8 mouse cellular contexts compared by ENCODE assay signal in genomic region chr11:8663444-8664392, GRCm38 (mm10). TPM values are rescaled to one million over a fixed set of nuclear protein-coding genes. Genes with fewer than 3 reads are reported as not detected.
A peak's percentile ranks its signal among the peaks of the same experiment; 100 is the strongest.
DNase-seq lines count a peak whose midpoint lies in the region; ATAC-seq lines count a peak whose summit lies in the region.

No protein-coding gene starts in this region.

- peak; percentile 23 for DNase-seq in right cerebral cortex, postnatal 14 days
- no peak for DNase-seq in right cerebral cortex, adult 18-20 months
- peak; percentile 80 for DNase-seq in embryonic facial prominence, embryonic 10.5 days (ENCODE audit: low spot score)
- DNase-seq in lung, postnatal 14 days, result peak; percentile 65
- DNase-seq in retina, embryonic 14.5 days (ENCODE audit: low spot score), result peak; percentile 70
- no peak for DNase-seq in c-Kit-positive CD71-positive TER-119-positive erythroid progenitor cells, embryonic 14.5 days (ENCODE audit: low spot score)

- H3K27me3 ChIP-seq in embryonic facial prominence, embryonic 10.5 days (replicated peaks; ENCODE audit: low read depth, poor library complexity, severe bottlenecking), result peaks cover 22% of the 10 kb centered on the region
- peaks cover 8% of the 10 kb centered on the region for H3K27me3 ChIP-seq in heart, embryonic 11.5 days (ENCODE audit: control insufficient read depth, insufficient read depth, low read length)
- H3K27me3 ChIP-seq in kidney, embryonic 15.5 days, result no peaks in the 10 kb centered on the region

- H3K4me2 ChIP-seq in heart, embryonic 11.5 days, result peak overlapping the region; percentile 86
- H3K4me2 ChIP-seq in kidney, embryonic 15.5 days, result peak overlapping the region; percentile 86

- no peaks in the 10 kb centered on the region for H3K9me3 ChIP-seq in embryonic facial prominence, embryonic 10.5 days
- H3K9me3 ChIP-seq in heart, embryonic 11.5 days (replicated peaks; ENCODE audit: control insufficient read depth, low read length), result no peaks in the 10 kb centered on the region
- no peaks in the 10 kb centered on the region; the same call in 1 of the 2 replicates for H3K9me3 ChIP-seq in kidney, embryonic 15.5 days (replicated peaks)

- H3K27ac ChIP-seq in embryonic facial prominence, embryonic 10.5 days (replicated peaks), result peak overlapping the region; percentile 93
- H3K27ac ChIP-seq in heart, embryonic 11.5 days (ENCODE audit: low read depth, low read length), result peak overlapping the region; percentile 60
- H3K27ac ChIP-seq in kidney, embryonic 15.5 days, result peak overlapping the region; percentile 95

- H3K4me3 ChIP-seq in embryonic facial prominence, embryonic 10.5 days, result peak overlapping the region; percentile 80
- peak overlapping the region; percentile 74 for H3K4me3 ChIP-seq in heart, embryonic 11.5 days (ENCODE audit: low read depth, low read length)
- H3K4me3 ChIP-seq in kidney, embryonic 15.5 days (replicated peaks), result peak overlapping the region; percentile 77

- peaks cover 71% of the 10 kb centered on the region for H3K4me1 ChIP-seq in embryonic facial prominence, embryonic 10.5 days
- H3K4me1 ChIP-seq in heart, embryonic 11.5 days (ENCODE audit: control insufficient read depth, insufficient read depth, low read length), result peaks cover 11% of the 10 kb centered on the region
- H3K4me1 ChIP-seq in kidney, embryonic 15.5 days, result peaks cover 53% of the 10 kb centered on the region

- WGBS in embryonic facial prominence, embryonic 10.5 days, result under 1% methylated on average over 52 of the region's 52 CpGs
- 1% methylated on average over 52 of the region's 52 CpGs for WGBS in heart, embryonic 11.5 days (ENCODE audit: insufficient replicate concordance)
- under 1% methylated on average over 52 of the region's 52 CpGs for WGBS in kidney, embryonic 15.5 days

- peaks cover 3% of the 10 kb centered on the region; the same call in 1 of the 2 replicates for H3K36me3 ChIP-seq in embryonic facial prominence, embryonic 10.5 days (replicated peaks)
- H3K36me3 ChIP-seq in heart, embryonic 11.5 days (ENCODE audit: control insufficient read depth, insufficient read depth, low read length), result no peaks in the 10 kb centered on the region
- peaks cover 3% of the 10 kb centered on the region for H3K36me3 ChIP-seq in kidney, embryonic 15.5 days

- ATAC-seq in heart, embryonic 11.5 days (replicated peaks; ENCODE audit: insufficient number of reproducible peaks, low FRiP score, low TSS enrichment), result peak; percentile 70
- ATAC-seq in kidney, embryonic 15.5 days (replicated peaks; ENCODE audit: low FRiP score), result peak; percentile 91

- peak overlapping the region; percentile 93 for H3K9ac ChIP-seq in heart, embryonic 11.5 days (ENCODE audit: low read depth, low read length)
- peak overlapping the region; percentile 93 for H3K9ac ChIP-seq in kidney, embryonic 15.5 days

RNA-seq across cellular contexts. Expression of gene Tns3, which starts 0.6 kb away (rescaled TPM):
- polyA plus RNA-seq in embryonic facial prominence, embryonic 10.5 days (2016; fragmentation: Nextera tagmentation; extraction: Ambion mirVana), result 20.2 and 23.4 TPM in 2 replicates
- polyA plus RNA-seq in heart, embryonic 11.5 days (2014; fragmentation: Nextera tagmentation; extraction: Ambion mirVana), result 10.1 and 11.0 TPM in 2 replicates
- 25.7 and 27.7 TPM in 2 replicates for polyA plus RNA-seq in kidney, embryonic 15.5 days (2015; fragmentation: Nextera tagmentation; extraction: Ambion mirVana)

Comparison
In these comparisons a context has a peak if more than half of its experiments do, and no peak if none do; other contexts are left out.
1. DNase-seq: peak in right cerebral cortex, postnatal 14 days (single experiment), embryonic facial prominence, embryonic 10.5 days (single experiment), lung, postnatal 14 days (single experiment) and retina, embryonic 14.5 days (single experiment); none in right cerebral cortex, adult 18-20 months (single experiment) and c-Kit-positive CD71-positive TER-119-positive erythroid progenitor cells, embryonic 14.5 days (single experiment).
2. Peak in every context shown above with its lines, with median percentiles within 50 percentile points of each other: H3K27ac ChIP-seq and H3K4me3 ChIP-seq.